Comparison of ENCODE assay signal across 10 mouse cellular contexts in the genomic region with DNA sequence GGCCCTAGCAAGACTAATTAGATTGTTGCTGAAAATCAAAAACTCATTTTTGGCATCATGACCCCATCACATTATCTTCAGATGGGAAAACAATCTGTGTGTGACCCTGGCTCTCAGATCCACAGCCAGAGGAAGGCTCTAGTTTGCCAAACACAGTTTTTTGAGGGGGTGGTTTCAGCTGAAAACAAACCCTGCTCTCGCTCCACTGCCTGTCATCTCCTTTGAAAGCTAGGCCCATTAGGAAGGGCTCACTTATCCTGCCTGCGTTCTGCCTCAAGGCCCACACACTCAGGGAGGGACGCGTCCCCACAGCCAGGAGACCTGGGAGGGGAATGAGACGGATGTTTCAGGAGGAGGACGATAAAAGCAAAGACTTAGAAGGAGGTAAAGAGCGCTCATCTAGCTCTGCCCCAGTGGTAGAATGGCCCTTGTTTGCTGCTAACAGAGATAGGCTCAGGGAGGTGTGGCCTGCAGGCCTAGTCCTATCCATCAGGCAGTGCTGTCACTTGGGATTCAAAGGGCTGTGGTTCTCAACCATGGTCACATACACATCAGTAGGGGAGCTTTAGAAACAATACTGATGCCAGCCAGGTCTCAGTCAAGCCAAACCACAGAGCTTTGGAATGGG.
DNase-seq lines count a peak whose midpoint lies in the region; ATAC-seq and TF ChIP-seq lines count a peak whose summit lies in the region.
"Had no signal": no experiment of that assay in that cellular context is flagged by ENCODE, and none has a peak within 500 bp of the region (broad histone marks: within the 10 kb centered on the region; RNA-seq: fewer than 3 reads in every experiment).

No protein-coding gene starts in this region.

- no peaks in the 10 kb centered on the region for H3K27me3 ChIP-seq in forebrain, postnatal 0 days (ENCODE audit: insufficient read depth, low read length)
- no peaks in the 10 kb centered on the region for H3K27me3 ChIP-seq in forebrain, embryonic 15.5 days
- H3K27me3 ChIP-seq in midbrain, embryonic 12.5 days = no peaks in the 10 kb centered on the region
- H3K27me3 ChIP-seq: liver, embryonic 15.5 days had no signal

- no peaks in the 10 kb centered on the region for H3K4me1 ChIP-seq in forebrain, postnatal 0 days (ENCODE audit: insufficient read depth)
- H3K4me1 ChIP-seq in forebrain, embryonic 15.5 days = no peaks in the 10 kb centered on the region
- H3K4me1 ChIP-seq in midbrain, embryonic 12.5 days = no peaks in the 10 kb centered on the region

- no peak for TF ChIP-seq CTCF in forebrain, postnatal 0 days (IDR thresholded peaks at IDR 0.05; ENCODE audit: low read depth)

- DNase-seq in forebrain, postnatal 0 days = no peak
- DNase-seq in kidney, postnatal 4 days = peak; percentile 45 to 66
- DNase-seq in kidney, adult 9 months = no peak
- DNase-seq in brain, adult 2 months (ENCODE audit: low read depth, low spot score) = peak; percentile 45
- DNase-seq in right cerebral cortex, adult 2 months (ENCODE audit: low spot score in 2 of 2) = no peak
- no peak for DNase-seq in c-Kit-positive CD71-positive TER-119-positive erythroid progenitor cells, embryonic 14.5 days (ENCODE audit: low spot score)
- DNase-seq: kidney, adult 18-20 months had no signal

- peak; percentile 40; the same call in 1 of the 2 replicates for ATAC-seq in forebrain, postnatal 0 days
- no peak for ATAC-seq in forebrain, embryonic 15.5 days (replicated peaks)
- no peak for ATAC-seq in midbrain, embryonic 12.5 days (ENCODE audit: low FRiP score, low read depth)

- no peak overlapping the region for H3K4me3 ChIP-seq in forebrain, postnatal 0 days (ENCODE audit: low read depth, low read length)
- H3K4me3 ChIP-seq in forebrain, embryonic 15.5 days = no peak overlapping the region
- no peak overlapping the region for H3K4me3 ChIP-seq in midbrain, embryonic 12.5 days
- H3K4me3 ChIP-seq: liver, embryonic 15.5 days had no signal

- no peaks in the 10 kb centered on the region for H3K9me3 ChIP-seq in forebrain, postnatal 0 days (ENCODE audit: low read length)
- H3K9me3 ChIP-seq in forebrain, embryonic 15.5 days = no peaks in the 10 kb centered on the region
- H3K9me3 ChIP-seq in midbrain, embryonic 12.5 days = no peaks in the 10 kb centered on the region
- H3K9me3 ChIP-seq: liver, embryonic 15.5 days had no signal

- no peak overlapping the region for H3K27ac ChIP-seq in forebrain, postnatal 0 days (ENCODE audit: low read depth, low read length)
- no peak overlapping the region for H3K27ac ChIP-seq in forebrain, embryonic 15.5 days (replicated peaks)
- H3K27ac ChIP-seq in midbrain, embryonic 12.5 days (replicated peaks) = 0 out of 2 replicates have a peak overlapping the region, but pooled peaks have one; percentile 12
- H3K27ac ChIP-seq: liver, embryonic 15.5 days had no signal

- no peak overlapping the region for H3K4me2 ChIP-seq in forebrain, postnatal 0 days (ENCODE audit: low read depth)
- no peak overlapping the region for H3K4me2 ChIP-seq in forebrain, embryonic 15.5 days (replicated peaks)
- H3K4me2 ChIP-seq in midbrain, embryonic 12.5 days (replicated peaks) = no peak overlapping the region
- H3K4me2 ChIP-seq: liver, embryonic 15.5 days had no signal

- WGBS in forebrain, postnatal 0 days = 50% methylated on average over 7 of the region's 7 CpGs
- WGBS in forebrain, embryonic 15.5 days = 56% methylated on average over 7 of the region's 7 CpGs
- WGBS in midbrain, embryonic 12.5 days = 50% methylated on average over 7 of the region's 7 CpGs

- no peak overlapping the region for H3K9ac ChIP-seq in forebrain, postnatal 0 days
- no peak overlapping the region for H3K9ac ChIP-seq in forebrain, embryonic 15.5 days (replicated peaks)
- no peak overlapping the region for H3K9ac ChIP-seq in midbrain, embryonic 12.5 days (replicated peaks)
- H3K9ac ChIP-seq: liver, embryonic 15.5 days had no signal

- peaks cover 26% of the 10 kb centered on the region; the same call in 1 of the 2 replicates for H3K36me3 ChIP-seq in forebrain, postnatal 0 days (ENCODE audit: insufficient read depth)
- peaks cover 6% of the 10 kb centered on the region; the same call in 1 of the 2 replicates for H3K36me3 ChIP-seq in forebrain, embryonic 15.5 days
- H3K36me3 ChIP-seq in midbrain, embryonic 12.5 days = peaks cover 3% of the 10 kb centered on the region

Comparison
In these comparisons a context has a peak if more than half of its experiments do, and no peak if none do; other contexts are left out.
1. DNase-seq: peak in kidney, postnatal 4 days (2 of 2) and brain, adult 2 months (single experiment); none in forebrain, postnatal 0 days (single experiment), kidney, adult 9 months (single experiment), right cerebral cortex, adult 2 months (0 of 2) and c-Kit-positive CD71-positive TER-119-positive erythroid progenitor cells, embryonic 14.5 days (single experiment).